In genomic region chr11:78983539-78983938, GRCm38 (mm10) we compare ENCODE assay signal across 10 mouse cellular contexts. TPM values are rescaled to one million over a fixed set of nuclear protein-coding genes. Genes with fewer than 3 reads are reported as not detected.
DNase-seq lines count a peak whose midpoint lies in the region; ATAC-seq lines count a peak whose summit lies in the region.
"Had no signal": no experiment of that assay in that cellular context is flagged by ENCODE, and none has a peak within 500 bp of the region (broad histone marks: within the 10 kb centered on the region; RNA-seq: fewer than 3 reads in every experiment).

No protein-coding gene starts in this region.

- peak overlapping the region; percentile 68 for H3K9ac ChIP-seq in heart, embryonic 13.5 days
- no peak overlapping the region for H3K9ac ChIP-seq in stomach, embryonic 15.5 days
- H3K9ac ChIP-seq in forebrain, embryonic 12.5 days = no peak overlapping the region
- H3K9ac ChIP-seq: limb, embryonic 12.5 days had no signal

- peaks cover 9% of the 10 kb centered on the region for H3K4me1 ChIP-seq in heart, embryonic 13.5 days
- peaks cover 4% of the 10 kb centered on the region; the same call in 1 of the 2 replicates for H3K4me1 ChIP-seq in stomach, embryonic 15.5 days
- no peaks in the 10 kb centered on the region for H3K4me1 ChIP-seq in forebrain, embryonic 12.5 days

- no peaks in the 10 kb centered on the region for H3K27me3 ChIP-seq in heart, embryonic 13.5 days (replicated peaks)
- no peaks in the 10 kb centered on the region for H3K27me3 ChIP-seq in stomach, embryonic 15.5 days (replicated peaks)
- H3K27me3 ChIP-seq in forebrain, embryonic 12.5 days = no peaks in the 10 kb centered on the region
- H3K27me3 ChIP-seq: limb, embryonic 12.5 days had no signal

- peak overlapping the region; percentile 48 for H3K4me3 ChIP-seq in heart, embryonic 13.5 days
- no peak overlapping the region for H3K4me3 ChIP-seq in stomach, embryonic 15.5 days (replicated peaks)
- H3K4me3 ChIP-seq in forebrain, embryonic 12.5 days (replicated peaks) = no peak overlapping the region
- H3K4me3 ChIP-seq: limb, embryonic 12.5 days had no signal

- H3K36me3 ChIP-seq in heart, embryonic 13.5 days = no peaks in the 10 kb centered on the region
- no peaks in the 10 kb centered on the region for H3K36me3 ChIP-seq in stomach, embryonic 15.5 days
- H3K36me3 ChIP-seq in forebrain, embryonic 12.5 days (replicated peaks) = no peaks in the 10 kb centered on the region
- H3K36me3 ChIP-seq: limb, embryonic 12.5 days had no signal

- no peak overlapping the region for H3K27ac ChIP-seq in heart, embryonic 13.5 days (replicated peaks)
- no peak overlapping the region for H3K27ac ChIP-seq in stomach, embryonic 15.5 days
- no peak overlapping the region for H3K27ac ChIP-seq in forebrain, embryonic 12.5 days
- H3K27ac ChIP-seq: limb, embryonic 12.5 days had no signal

- peak overlapping the region; percentile 62 for H3K4me2 ChIP-seq in heart, embryonic 13.5 days
- H3K4me2 ChIP-seq in stomach, embryonic 15.5 days = peak overlapping the region; percentile 45
- no peak overlapping the region for H3K4me2 ChIP-seq in forebrain, embryonic 12.5 days
- H3K4me2 ChIP-seq: limb, embryonic 12.5 days had no signal

- intact Hi-C loops in heart, postnatal 25 days (cut with DNase I) = loop anchor here (2.0 kb wide), 1 partner anchor 33 kb away; no protein-coding TSS in a partner anchor

- no peak for DNase-seq in heart, postnatal 25 days (ENCODE audit: low spot score)
- DNase-seq in spleen, adult 12 weeks (ENCODE audit: low spot score) = peak; percentile 19
- DNase-seq in spleen, adult 18-20 months = no peak
- DNase-seq in induced T-regulatory cell, adult 2 months (ENCODE audit: low read depth) = peak; percentile 28
- DNase-seq in layer of hippocampus, adult 9-10 months (ENCODE audit: low spot score) = no peak
- DNase-seq: kidney, postnatal 14 days had no signal

- no peaks in the 10 kb centered on the region for H3K9me3 ChIP-seq in heart, embryonic 13.5 days
- no peaks in the 10 kb centered on the region for H3K9me3 ChIP-seq in stomach, embryonic 15.5 days
- no peaks in the 10 kb centered on the region for H3K9me3 ChIP-seq in forebrain, embryonic 12.5 days
- H3K9me3 ChIP-seq: limb, embryonic 12.5 days had no signal

- ATAC-seq in heart, embryonic 13.5 days (ENCODE audit: extremely low read depth, insufficient number of reproducible peaks, low FRiP score, low TSS enrichment) = no peak
- no peak for ATAC-seq in stomach, embryonic 15.5 days (ENCODE audit: insufficient read depth, low FRiP score, low read depth)
- no peak for ATAC-seq in forebrain, embryonic 12.5 days (ENCODE audit: low FRiP score)

- WGBS in heart, embryonic 13.5 days = 69% methylated on average over 7 of the region's 7 CpGs
- WGBS in stomach, embryonic 15.5 days = 81% methylated on average over 7 of the region's 7 CpGs
- 81% methylated on average over 7 of the region's 7 CpGs for WGBS in forebrain, embryonic 12.5 days

RNA-seq across cellular contexts. Expression of gene Lgals9, which starts 1.2 kb away (rescaled TPM):
- 60.2 and 67.9 TPM in 2 replicates for polyA plus RNA-seq in heart, embryonic 13.5 days (2015; fragmentation: Nextera tagmentation; extraction: Ambion mirVana)
- 10 to 100 TPM; 24.0 to 25.3 TPM for total RNA-seq in heart, postnatal 25 days (2021)
- 64.1 and 65.1 TPM in 2 replicates for polyA plus RNA-seq in stomach, embryonic 15.5 days (2015; fragmentation: Nextera tagmentation; extraction: Ambion mirVana)
- polyA plus RNA-seq in forebrain, embryonic 12.5 days (2016; fragmentation: Nextera tagmentation; extraction: Ambion mirVana) = 4.8 and 5.7 TPM in 2 replicates

Comparison
In these comparisons a context has a peak if more than half of its experiments do, and no peak if none do; other contexts are left out.
1. DNase-seq: peak in spleen, adult 12 weeks (single experiment) and induced T-regulatory cell, adult 2 months (single experiment); none in heart, postnatal 25 days (single experiment), spleen, adult 18-20 months (0 of 2) and layer of hippocampus, adult 9-10 months (single experiment).